Mouse (Mus musculus) cerebellum, adult 2 months (tissue): ENCODE measurements at regions not wholly inside any gene's neighbourhood (a gene's known extent, or its start where the extent isn't known, plus 50 kb on each side); places are given as distances from the start of the nearest gene placed in this dataset.
A peak's percentile ranks its signal among the peaks of the same experiment; 100 is the strongest.

Experiments
- DNase-seq, 2 experiments: peaks; one replicate each; pipeline ENCODE4 v3.0.0; 2021
- H3K27ac ChIP-seq: fragments of 200-500 bp; 2 replicates; pipeline ENCODE4 v1.5.1; 2012; ENCODE audit warnings: low read length, control low read depth, inconsistent platforms; ENCODE audit not compliant: insufficient read depth
- H3K27me3 ChIP-seq: fragments of 200-500 bp; 2 replicates; pipeline ENCODE4 v1.6.1; 2012; ENCODE audit warnings: inconsistent platforms, mild to moderate bottlenecking, low read length, moderate library complexity; ENCODE audit not compliant: control insufficient read depth, insufficient read depth
- H3K4me1 ChIP-seq: fragments of 200-500 bp; 2 replicates; pipeline ENCODE4 v1.6.1; 2011; ENCODE audit warnings: low read length; ENCODE audit not compliant: control insufficient read depth, insufficient read depth
- H3K4me3 ChIP-seq: fragments of 200-500 bp; replicated peaks from 2 replicates; pipeline ENCODE3; 2011; ENCODE audit warnings: mild to moderate bottlenecking, low read depth, low read length, control low read depth; ENCODE audit not compliant: insufficient read depth
- CTCF ChIP-seq: fragments of 200-500 bp; IDR thresholded peaks from 2 replicates; pipeline ENCODE4 v1.5.1; 2011; ENCODE audit warnings: low read depth, mild to moderate bottlenecking, control low read depth, low read length, moderate library complexity, borderline replicate concordance; ENCODE audit not compliant: insufficient read depth
- POLR2A ChIP-seq: fragments of 200-500 bp; IDR thresholded peaks from 2 replicates; pipeline ENCODE4 v1.6.1; 2011; ENCODE audit warnings: low read length, control low read depth, borderline replicate concordance; ENCODE audit not compliant: insufficient read depth
- WGBS: fragments of 180-500 bp; shearing (Covaris S2); methylation state at CpG from one replicate; pipeline ENCODE4 v1.1.7; 2018; 5-methylcytosine and 5-hydroxymethylcytosine counted together

GRCm38 (mm10) chr3:140942450-140942849 is 269.7 kb downstream of the Pdha2 start:
- TF ChIP-seq CTCF (no peak), POLR2A (no peak)
- no peaks in the 10 kb centered on the region for H3K27me3 ChIP-seq
- no peak for DNase-seq
- no peak overlapping the region for H3K4me3 ChIP-seq
- no peak overlapping the region for H3K27ac ChIP-seq
- WGBS = 30% methylated on average over 1 of the region's 1 CpGs
- H3K4me1 ChIP-seq = no peaks in the 10 kb centered on the region

GRCm38 (mm10) chr3:140941898-140942297 is 270.3 kb downstream of the Pdha2 start:
- Histone ChIP-seq H3K4me3 (no peak overlapping the region), H3K27ac (no peak overlapping the region), H3K27me3 (no peaks in the 10 kb centered on the region), H3K4me1 (no peaks in the 10 kb centered on the region)
- 48% methylated on average over 7 of the region's 7 CpGs for WGBS
- no peak for TF ChIP-seq POLR2A
- no peak for TF ChIP-seq CTCF
- peak in 1 of 2 experiments; percentile 53 for DNase-seq

- no peak for DNase-seq
- WGBS = 93% methylated on average over 6 of the region's 6 CpGs
- TF ChIP-seq CTCF (no peak), POLR2A (no peak)
- Histone ChIP-seq H3K4me3 (no peak overlapping the region), H3K27ac (no peak overlapping the region), H3K4me1 (no peaks in the 10 kb centered on the region), H3K27me3 (no peaks in the 10 kb centered on the region)
These were observed 270.8 kb downstream of the Pdha2 start for GRCm38 (mm10) chr3:140941316-140941715.

- DNase-seq = peak in 1 of 2 experiments; percentile 67
- H3K4me1 ChIP-seq = peaks cover 3% of the 10 kb centered on the region; the same call in 1 of the 2 replicates
- 7% methylated on average over 1 of the region's 1 CpGs for WGBS
- no peak overlapping the region for H3K27ac ChIP-seq
- H3K27me3 ChIP-seq = no peaks in the 10 kb centered on the region
- TF ChIP-seq CTCF (no peak), POLR2A (no peak)
- no peak overlapping the region for H3K4me3 ChIP-seq
These were observed 279.0 kb downstream of the Pdha2 start for GRCm38 (mm10) chr3:140933156-140933555.

- 21% methylated on average over 5 of the region's 5 CpGs for WGBS
- TF ChIP-seq CTCF (no peak), POLR2A (no peak)
These were observed 285.5 kb downstream of the Pdha2 start for GRCm38 (mm10) chr3:140926689-140927088.

GRCm38 (mm10) chr3:140876201-140876895 is 335.8 kb downstream of the Pdha2 start:
- no peak for DNase-seq
- TF ChIP-seq POLR2A (no peak), CTCF (no peak)
- no peak overlapping the region for H3K27ac ChIP-seq
- WGBS = 91% methylated on average over 4 of the region's 4 CpGs
- no peak overlapping the region for H3K4me3 ChIP-seq
- no peaks in the 10 kb centered on the region for H3K27me3 ChIP-seq
- no peaks in the 10 kb centered on the region for H3K4me1 ChIP-seq

More at GRCm38 (mm10) chr3:140926689-140927088, 285.5 kb downstream of the Pdha2 start:
- Histone ChIP-seq H3K27ac (no peak overlapping the region), H3K4me3 (no peak overlapping the region), H3K27me3 (no peaks in the 10 kb centered on the region), H3K4me1 (no peaks in the 10 kb centered on the region; the same call in 1 of the 2 replicates)
- peak in 1 of 2 experiments; percentile 29 for DNase-seq

- no peak for TF ChIP-seq POLR2A
- no peak for TF ChIP-seq CTCF
- H3K27ac ChIP-seq = no peak overlapping the region
- WGBS = 68% methylated on average over 4 of the region's 4 CpGs
- H3K27me3 ChIP-seq = no peaks in the 10 kb centered on the region
- no peak overlapping the region for H3K4me3 ChIP-seq
- no peak for DNase-seq
- no peaks in the 10 kb centered on the region for H3K4me1 ChIP-seq
These were observed 336.5 kb downstream of the Pdha2 start for GRCm38 (mm10) chr3:140875500-140876200.
